Mouse (Mus musculus): ENCODE measurements at regions not wholly inside any gene's neighbourhood (a gene's known extent, or its start where the extent isn't known, plus 50 kb on each side); places are given as distances from the start of the nearest gene placed in this dataset.

- Histone ChIP-seq H3K9me3 (ENCODE audit: control insufficient read depth, low read length) (no peaks in the 10 kb centered on the region), H3K4me1 (ENCODE audit: control insufficient read depth, insufficient read depth, low read length) (no peaks in the 10 kb centered on the region), H3K27me3 (ENCODE audit: control insufficient read depth, insufficient read depth, low read length) (no peaks in the 10 kb centered on the region), H3K36me3 (ENCODE audit: control insufficient read depth, insufficient read depth, low read length) (no peaks in the 10 kb centered on the region), H3K9ac (ENCODE audit: low read depth, low read length) (no peak overlapping the region), H3K4me2 (replicated peaks; ENCODE audit: low read depth, low read length) (no peak overlapping the region), H3K27ac (ENCODE audit: low read depth, low read length) (no peak overlapping the region), H3K4me3 (ENCODE audit: low read length) (no peak overlapping the region)
- ATAC-seq (ENCODE audit: low FRiP score, low TSS enrichment) = no peak
- whole genome bisulfite sequencing = 95% methylated on average over 2 of the region's 2 CpGs
Measured at GRCm38 (mm10) chr1:144307854-144308285, 58.8 kb upstream of the Rgs1 start.

- no peak overlapping the region for H3K27ac ChIP-seq (ENCODE audit: low read depth, low read length)
- no peaks in the 10 kb centered on the region for H3K4me1 ChIP-seq (ENCODE audit: control insufficient read depth, insufficient read depth, low read length)
- no peak overlapping the region for H3K4me3 ChIP-seq (ENCODE audit: low read length)
- H3K36me3 ChIP-seq (ENCODE audit: control insufficient read depth, insufficient read depth, low read length) = no peaks in the 10 kb centered on the region
- H3K4me2 ChIP-seq (replicated peaks; ENCODE audit: low read depth, low read length) = no peak overlapping the region
- ATAC-seq (ENCODE audit: low FRiP score, low TSS enrichment) = no peak
- H3K9ac ChIP-seq (ENCODE audit: low read depth, low read length) = no peak overlapping the region
- WGBS = 86% methylated on average over 7 of the region's 7 CpGs
- H3K9me3 ChIP-seq (ENCODE audit: control insufficient read depth, low read length) = no peaks in the 10 kb centered on the region
- no peaks in the 10 kb centered on the region for H3K27me3 ChIP-seq (ENCODE audit: control insufficient read depth, insufficient read depth, low read length)
Measured at GRCm38 (mm10) chr1:144307017-144307853, 58.2 kb upstream of the Rgs1 start.

GRCm38 (mm10) chr1:144306284-144306683 is 57.2 kb upstream of the Rgs1 start:
- no peak overlapping the region for H3K4me2 ChIP-seq (replicated peaks; ENCODE audit: low read depth, low read length)
- H3K27me3 ChIP-seq (ENCODE audit: control insufficient read depth, insufficient read depth, low read length) = no peaks in the 10 kb centered on the region
- no peaks in the 10 kb centered on the region for H3K36me3 ChIP-seq (ENCODE audit: control insufficient read depth, insufficient read depth, low read length)
- H3K9ac ChIP-seq (ENCODE audit: low read depth, low read length) = no peak overlapping the region
- WGBS = 56% methylated on average over 2 of the region's 2 CpGs
- ATAC-seq (ENCODE audit: low FRiP score, low TSS enrichment) = no peak
- H3K27ac ChIP-seq (ENCODE audit: low read depth, low read length) = no peak overlapping the region
- H3K9me3 ChIP-seq (ENCODE audit: control insufficient read depth, low read length) = no peaks in the 10 kb centered on the region
- no peaks in the 10 kb centered on the region for H3K4me1 ChIP-seq (ENCODE audit: control insufficient read depth, insufficient read depth, low read length)
- no peak overlapping the region for H3K4me3 ChIP-seq (ENCODE audit: low read length)

GRCm38 (mm10) chr1:144300670-144301069 is 51.6 kb upstream of the Rgs1 start:
- H3K9ac ChIP-seq (ENCODE audit: low read depth, low read length) = no peak overlapping the region

More at GRCm38 (mm10) chr1:144300670-144301069, 51.6 kb upstream of the Rgs1 start:
- H3K36me3 ChIP-seq (ENCODE audit: control insufficient read depth, insufficient read depth, low read length) = no peaks in the 10 kb centered on the region
- 89% methylated on average over 2 of the region's 2 CpGs for WGBS
- H3K27me3 ChIP-seq (ENCODE audit: control insufficient read depth, insufficient read depth, low read length) = no peaks in the 10 kb centered on the region
- H3K4me1 ChIP-seq (ENCODE audit: control insufficient read depth, insufficient read depth, low read length) = no peaks in the 10 kb centered on the region
- H3K9me3 ChIP-seq (ENCODE audit: control insufficient read depth, low read length) = no peaks in the 10 kb centered on the region
- no peak overlapping the region for H3K4me3 ChIP-seq (ENCODE audit: low read length)
- H3K27ac ChIP-seq (ENCODE audit: low read depth, low read length) = no peak overlapping the region
- H3K4me2 ChIP-seq (replicated peaks; ENCODE audit: low read depth, low read length) = no peak overlapping the region
- no peak for ATAC-seq (ENCODE audit: low FRiP score, low TSS enrichment)
